8 mouse cellular contexts compared by ENCODE assay signal in genomic region chr6:100143586-100144301, GRCm38 (mm10).
DNase-seq lines count a peak whose midpoint lies in the region; ATAC-seq and TF ChIP-seq lines count a peak whose summit lies in the region.

No protein-coding gene starts in this region.

- peak overlapping the region; percentile 41 for H3K4me2 ChIP-seq in embryonic facial prominence, embryonic 12.5 days (replicated peaks)
- peak overlapping the region; percentile 51 for H3K4me2 ChIP-seq in intestine, postnatal 0 days (replicated peaks; ENCODE audit: low read depth)

- TF ChIP-seq CTCF in intestine, postnatal 0 days (IDR thresholded peaks at IDR 0.05; ENCODE audit: low read depth), result no peak

- H3K4me1 ChIP-seq in embryonic facial prominence, embryonic 12.5 days, result peaks cover 34% of the 10 kb centered on the region
- peaks cover 18% of the 10 kb centered on the region for H3K4me1 ChIP-seq in intestine, postnatal 0 days (replicated peaks; ENCODE audit: control insufficient read depth, insufficient read depth, low read length)

- WGBS in embryonic facial prominence, embryonic 12.5 days, result 5% methylated on average over 16 of the region's 16 CpGs
- 11% methylated on average over 16 of the region's 16 CpGs for WGBS in intestine, postnatal 0 days

- H3K9ac ChIP-seq in embryonic facial prominence, embryonic 12.5 days, result 0 out of 2 replicates have a peak overlapping the region, but pooled peaks have one; percentile 10
- 0 out of 2 replicates have a peak overlapping the region, but pooled peaks have one; percentile 37 for H3K9ac ChIP-seq in intestine, postnatal 0 days (ENCODE audit: low read depth, low read length)

- peak; percentile 83 for DNase-seq in adrenal gland, adult 2 months
- peak; percentile 99 for DNase-seq in heart, adult 11 months
- DNase-seq in left cerebral cortex, postnatal 10 days (ENCODE audit: extremely low spot score in 1 of 2, low spot score in 2 of 2), result peak; percentile 81 to 87
- peak; percentile 74 to 88 for DNase-seq in lung, postnatal 4 days
- DNase-seq in right cerebral cortex, postnatal 4 days, result peak; percentile 69
- DNase-seq in spleen, postnatal 4 days (ENCODE audit: low spot score in 2 of 2), result no peak

- H3K36me3 ChIP-seq in embryonic facial prominence, embryonic 12.5 days, result no peaks in the 10 kb centered on the region
- H3K36me3 ChIP-seq in intestine, postnatal 0 days (ENCODE audit: control insufficient read depth, insufficient read depth), result no peaks in the 10 kb centered on the region

- ATAC-seq in embryonic facial prominence, embryonic 12.5 days (ENCODE audit: insufficient number of reproducible peaks, insufficient read depth, low FRiP score, low TSS enrichment), result no peak
- peak; percentile 51 for ATAC-seq in intestine, postnatal 0 days

- H3K9me3 ChIP-seq in embryonic facial prominence, embryonic 12.5 days, result no peaks in the 10 kb centered on the region
- no peaks in the 10 kb centered on the region for H3K9me3 ChIP-seq in intestine, postnatal 0 days (ENCODE audit: control insufficient read depth)

- H3K27me3 ChIP-seq in embryonic facial prominence, embryonic 12.5 days, result 0 out of 2 replicates have a peak, but pooled peaks cover 3% of the 10 kb centered on the region
- H3K27me3 ChIP-seq in intestine, postnatal 0 days (replicated peaks; ENCODE audit: control insufficient read depth, insufficient read depth, low read length), result no peaks in the 10 kb centered on the region

- H3K4me3 ChIP-seq in embryonic facial prominence, embryonic 12.5 days, result peak overlapping the region; percentile 13; the same call in 1 of the 2 replicates
- H3K4me3 ChIP-seq in intestine, postnatal 0 days (ENCODE audit: low read depth, low read length), result no peak overlapping the region

- peak overlapping the region; percentile 46; the same call in 1 of the 2 replicates for H3K27ac ChIP-seq in embryonic facial prominence, embryonic 12.5 days
- peak overlapping the region; percentile 88 for H3K27ac ChIP-seq in intestine, postnatal 0 days (ENCODE audit: low read depth, low read length)

- intact Hi-C loops in left cerebral cortex, postnatal 10 days (cut with DNase I), result no loop called here

Comparison
In these comparisons a context has a peak if more than half of its experiments do, and no peak if none do; other contexts are left out.
1. DNase-seq: peak in adrenal gland, adult 2 months (single experiment), heart, adult 11 months (single experiment), left cerebral cortex, postnatal 10 days (2 of 2), lung, postnatal 4 days (2 of 2) and right cerebral cortex, postnatal 4 days (single experiment); none in spleen, postnatal 4 days (0 of 2).